Mouse (Mus musculus): ENCODE results near the gene Pros1. TPM values are rescaled to one million over a fixed set of nuclear protein-coding genes. Genes with fewer than 3 reads are reported as not detected.

Gene Pros1
- polyA plus RNA-seq, 1 experiment from 2014 or later = 41.5 TPM

DNA sequence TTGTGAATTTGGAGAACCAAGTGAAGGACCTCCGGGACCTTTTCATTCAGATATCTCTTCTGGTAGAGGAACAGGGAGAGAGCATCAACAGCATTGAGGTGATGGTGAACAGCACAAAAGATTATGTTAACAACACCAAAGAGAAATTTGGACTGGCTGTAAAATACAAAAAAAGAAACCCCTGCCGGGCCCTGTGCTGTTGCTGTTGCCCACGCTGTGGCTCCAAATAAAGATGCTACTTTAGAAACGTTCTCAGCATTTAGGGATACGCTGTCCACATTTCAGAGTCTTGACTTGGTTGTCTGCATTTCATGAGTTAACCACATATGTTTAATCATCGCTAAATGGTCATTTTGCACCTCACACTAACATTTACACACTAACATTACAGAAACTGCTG is 31.6 kb upstream of the Pros1 start:
- ATAC-seq (replicated peaks; ENCODE audit: low FRiP score, low read depth) (no peak), DNase-seq (ENCODE audit: low spot score) (no peak)
- H3K27ac ChIP-seq = no peak overlapping the region
- no peaks in the 10 kb centered on the region for H3K27me3 ChIP-seq (ENCODE audit: insufficient read depth, low read length)
- H3K9me3 ChIP-seq (replicated peaks; ENCODE audit: low read length) = no peaks in the 10 kb centered on the region
- TF ChIP-seq CTCF (IDR thresholded peaks at IDR 0.05; ENCODE audit: low read depth) = no peak
- no peaks in the 10 kb centered on the region for H3K4me1 ChIP-seq (replicated peaks; ENCODE audit: insufficient read depth, low read length)
- H3K9ac ChIP-seq (ENCODE audit: low read depth, low read length) = no peak overlapping the region
- H3K4me2 ChIP-seq (ENCODE audit: low read length) = no peak overlapping the region
- no peak overlapping the region for H3K4me3 ChIP-seq (replicated peaks; ENCODE audit: low read depth, low read length)
- 91% methylated on average over 6 of the region's 6 CpGs for WGBS
- H3K36me3 ChIP-seq (ENCODE audit: insufficient read depth, low read length) = no peaks in the 10 kb centered on the region

DNA sequence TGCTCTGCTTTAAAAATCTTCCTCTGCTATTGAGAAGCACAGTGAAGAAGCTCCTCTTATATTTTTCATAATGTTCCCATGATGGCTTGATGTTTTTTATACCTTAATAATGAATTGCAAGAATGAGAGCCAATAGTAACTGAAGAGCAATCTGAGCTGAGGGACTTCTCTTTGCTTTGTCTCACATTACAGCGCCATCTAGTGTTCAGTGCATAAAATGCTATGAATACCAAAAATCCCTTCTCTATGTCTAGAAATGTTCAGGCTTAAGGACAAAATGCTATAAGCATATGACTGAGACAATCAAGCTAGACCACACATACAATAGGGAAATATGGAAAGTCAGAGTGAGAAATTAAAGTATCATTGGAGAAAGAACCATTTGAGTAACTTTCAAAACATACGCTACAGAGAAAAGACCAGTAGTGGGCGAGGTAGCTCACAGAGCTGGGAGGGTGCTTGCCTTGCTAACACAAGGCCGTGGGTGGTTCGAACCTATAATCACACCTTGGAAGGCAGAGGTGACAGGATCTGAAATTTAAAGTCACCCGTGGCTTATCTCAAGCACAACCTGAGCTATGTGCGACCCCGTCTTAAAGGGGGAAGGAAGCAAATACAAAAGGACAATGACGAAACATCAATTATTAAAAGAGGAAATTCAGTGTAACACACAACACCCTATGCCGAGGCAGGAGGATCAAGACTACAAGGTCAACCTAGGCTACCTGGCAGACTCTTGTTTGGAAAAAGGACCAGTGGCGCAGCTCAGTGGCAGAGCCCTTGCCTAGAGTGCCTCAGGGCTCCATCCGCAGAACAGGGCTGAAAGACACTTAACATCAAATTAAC is 27.7 kb upstream of the Pros1 start:
- no peaks in the 10 kb centered on the region for H3K36me3 ChIP-seq (ENCODE audit: insufficient read depth, low read length)
- peak; percentile 88 for TF ChIP-seq CTCF (IDR thresholded peaks at IDR 0.05; ENCODE audit: low read depth)
- peak; percentile 81 for DNase-seq (ENCODE audit: low spot score)
- H3K4me3 ChIP-seq (replicated peaks; ENCODE audit: low read depth, low read length) = no peak overlapping the region
- 75% methylated on average over 12 of the region's 12 CpGs for WGBS
- H3K4me1 ChIP-seq (replicated peaks; ENCODE audit: insufficient read depth, low read length) = no peaks in the 10 kb centered on the region
- H3K27me3 ChIP-seq (ENCODE audit: insufficient read depth, low read length) = no peaks in the 10 kb centered on the region
- no peak overlapping the region for H3K4me2 ChIP-seq (ENCODE audit: low read length)
- H3K9me3 ChIP-seq (replicated peaks; ENCODE audit: low read length) = no peaks in the 10 kb centered on the region
- ATAC-seq (replicated peaks; ENCODE audit: low FRiP score, low read depth) = no peak
- no peak overlapping the region for H3K27ac ChIP-seq
- H3K9ac ChIP-seq (ENCODE audit: low read depth, low read length) = no peak overlapping the region

DNA sequence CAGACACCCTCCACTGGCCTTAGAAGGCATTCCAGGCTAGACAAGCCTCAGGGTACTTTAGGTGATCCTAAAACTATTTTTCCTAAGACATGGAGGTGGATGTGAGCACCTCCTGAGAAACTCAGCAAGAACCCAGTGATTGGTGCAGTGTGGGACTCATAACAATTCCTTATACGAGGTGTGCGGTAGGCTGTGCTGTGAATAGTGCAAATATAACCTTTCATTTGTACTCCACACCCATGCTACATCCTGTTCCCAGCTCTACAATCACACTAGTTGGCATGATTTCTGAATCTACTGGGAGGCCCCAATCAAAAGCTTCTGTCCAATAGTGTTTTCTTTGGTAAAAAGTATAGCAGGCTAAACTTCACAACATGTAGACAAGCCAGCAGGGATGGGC is 22.1 kb upstream of the Pros1 start:
- DNase-seq (ENCODE audit: low spot score) (no peak), ATAC-seq (replicated peaks; ENCODE audit: low FRiP score, low read depth) (no peak)
- Histone ChIP-seq H3K9me3 (replicated peaks; ENCODE audit: low read length) (no peaks in the 10 kb centered on the region), H3K4me2 (ENCODE audit: low read length) (no peak overlapping the region), H3K27me3 (ENCODE audit: insufficient read depth, low read length) (no peaks in the 10 kb centered on the region), H3K4me3 (replicated peaks; ENCODE audit: low read depth, low read length) (no peak overlapping the region), H3K36me3 (ENCODE audit: insufficient read depth, low read length) (no peaks in the 10 kb centered on the region), H3K4me1 (replicated peaks; ENCODE audit: insufficient read depth, low read length) (no peaks in the 10 kb centered on the region), H3K9ac (ENCODE audit: low read depth, low read length) (no peak overlapping the region), H3K27ac (no peak overlapping the region)
- TF ChIP-seq CTCF (IDR thresholded peaks at IDR 0.05; ENCODE audit: low read depth) = no peak
- 81% methylated on average over 2 of the region's 2 CpGs for whole genome bisulfite sequencing

DNA sequence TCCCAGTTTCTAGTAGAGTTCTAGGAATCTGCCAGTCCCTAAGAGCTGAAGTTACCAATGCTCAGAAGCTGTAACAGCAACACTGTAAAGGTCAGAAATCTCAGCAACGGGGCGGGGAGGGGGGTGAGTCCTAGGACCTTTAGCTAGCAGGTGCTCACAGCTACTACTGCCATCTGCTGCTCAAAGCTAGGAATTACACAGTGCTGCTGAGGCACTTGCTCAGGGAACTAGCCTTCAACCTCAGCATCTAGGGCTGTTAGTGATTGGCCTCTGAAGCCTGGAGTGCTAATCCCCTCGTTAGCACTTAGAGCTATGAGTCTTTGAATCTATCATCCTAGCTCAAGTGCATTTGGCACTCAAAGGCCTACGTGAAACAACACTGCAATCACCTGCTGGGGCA is 21.6 kb upstream of the Pros1 start:
- H3K9me3 ChIP-seq (replicated peaks; ENCODE audit: low read length) = no peaks in the 10 kb centered on the region
- DNase-seq (ENCODE audit: low spot score) (peak; percentile 64), ATAC-seq (replicated peaks; ENCODE audit: low FRiP score, low read depth) (peak; percentile 83)
- no peaks in the 10 kb centered on the region for H3K27me3 ChIP-seq (ENCODE audit: insufficient read depth, low read length)
- no peaks in the 10 kb centered on the region for H3K36me3 ChIP-seq (ENCODE audit: insufficient read depth, low read length)
- no peak overlapping the region for H3K4me3 ChIP-seq (replicated peaks; ENCODE audit: low read depth, low read length)
- H3K27ac ChIP-seq = no peak overlapping the region
- no peak overlapping the region for H3K4me2 ChIP-seq (ENCODE audit: low read length)
- 20% methylated on average over 4 of the region's 4 CpGs for WGBS
- H3K9ac ChIP-seq (ENCODE audit: low read depth, low read length) = no peak overlapping the region
- TF ChIP-seq CTCF (IDR thresholded peaks at IDR 0.05; ENCODE audit: low read depth) = peak; percentile 79
- no peaks in the 10 kb centered on the region for H3K4me1 ChIP-seq (replicated peaks; ENCODE audit: insufficient read depth, low read length)

DNA sequence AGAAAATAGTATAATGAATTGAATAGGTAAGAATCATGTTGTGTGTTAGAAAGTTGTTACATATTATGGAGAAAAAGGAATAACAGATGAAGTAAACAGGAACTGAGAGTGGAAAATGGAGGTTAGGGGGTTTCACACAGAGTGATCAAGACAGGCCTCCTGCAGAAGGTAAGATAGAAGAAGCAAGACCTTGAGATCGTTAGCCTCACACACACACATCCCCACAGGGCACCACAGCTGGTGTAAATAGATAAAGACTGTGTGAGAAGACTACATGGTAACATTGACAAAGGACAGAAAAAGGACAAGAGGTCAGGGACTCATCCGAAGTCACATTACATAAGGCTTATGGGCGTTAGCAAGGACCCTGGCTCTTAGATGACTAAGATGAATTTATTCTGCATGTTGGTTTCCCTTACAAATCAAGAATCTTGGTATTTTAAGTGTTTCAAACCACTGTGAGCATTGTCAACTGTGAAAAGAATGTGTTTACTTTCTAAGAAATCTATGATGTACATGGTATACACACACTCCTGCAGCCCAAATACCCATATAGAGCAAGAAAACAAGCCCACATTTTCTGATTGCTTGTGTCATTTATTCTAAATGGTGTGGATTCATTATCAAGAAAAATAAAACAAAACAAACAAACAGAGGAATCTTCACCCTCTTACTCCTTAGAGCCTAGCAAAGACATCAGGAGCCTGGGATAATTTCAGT is 19.9 kb upstream of the Pros1 start:
- ATAC-seq (replicated peaks; ENCODE audit: low FRiP score, low read depth) (no peak), DNase-seq (ENCODE audit: low spot score) (no peak)
- Histone ChIP-seq H3K9me3 (replicated peaks; ENCODE audit: low read length) (no peaks in the 10 kb centered on the region), H3K27me3 (ENCODE audit: insufficient read depth, low read length) (no peaks in the 10 kb centered on the region), H3K27ac (no peak overlapping the region), H3K4me1 (replicated peaks; ENCODE audit: insufficient read depth, low read length) (no peaks in the 10 kb centered on the region), H3K36me3 (ENCODE audit: insufficient read depth, low read length) (no peaks in the 10 kb centered on the region), H3K4me3 (replicated peaks; ENCODE audit: low read depth, low read length) (no peak overlapping the region), H3K4me2 (ENCODE audit: low read length) (no peak overlapping the region), H3K9ac (ENCODE audit: low read depth, low read length) (no peak overlapping the region)
- 75% methylated on average over 3 of the region's 3 CpGs for WGBS
- no peak for TF ChIP-seq CTCF (IDR thresholded peaks at IDR 0.05; ENCODE audit: low read depth)

DNA sequence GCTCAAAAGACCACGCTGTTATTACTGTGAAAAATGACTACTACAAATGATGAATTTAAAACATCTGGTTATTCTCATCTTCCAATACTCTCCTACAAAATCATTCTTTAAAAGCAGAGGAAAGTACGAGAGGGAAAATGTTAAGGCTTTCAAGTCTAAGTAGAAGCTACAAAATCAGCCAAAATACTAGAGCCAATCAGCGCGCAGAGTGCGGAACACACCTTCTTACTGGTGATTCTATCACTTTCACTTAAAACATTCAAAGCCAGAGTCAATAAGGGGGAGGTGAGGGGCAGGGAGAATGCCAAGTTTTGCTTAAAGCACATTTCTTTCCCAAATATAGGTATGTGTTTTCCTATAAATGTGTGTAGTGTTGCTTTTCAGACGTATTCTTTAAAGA is 8.8 kb upstream of the Pros1 start:
- Histone ChIP-seq H3K4me3 (replicated peaks; ENCODE audit: low read depth, low read length) (no peak overlapping the region), H3K27me3 (ENCODE audit: insufficient read depth, low read length) (no peaks in the 10 kb centered on the region), H3K9ac (ENCODE audit: low read depth, low read length) (no peak overlapping the region), H3K27ac (no peak overlapping the region), H3K4me2 (ENCODE audit: low read length) (no peak overlapping the region; the same call in 1 of the 2 replicates), H3K9me3 (replicated peaks; ENCODE audit: low read length) (no peaks in the 10 kb centered on the region), H3K4me1 (replicated peaks; ENCODE audit: insufficient read depth, low read length) (0 out of 2 replicates have a peak, but pooled peaks cover 3% of the 10 kb centered on the region), H3K36me3 (ENCODE audit: insufficient read depth, low read length) (no peaks in the 10 kb centered on the region)
- TF ChIP-seq CTCF (IDR thresholded peaks at IDR 0.05; ENCODE audit: low read depth) = no peak
- DNase-seq (ENCODE audit: low spot score) (no peak), ATAC-seq (replicated peaks; ENCODE audit: low FRiP score, low read depth) (no peak)
- 85% methylated on average over 6 of the region's 6 CpGs for WGBS

Data from kidney, postnatal 0 days (tissue).